Comparison of ENCODE assay signal across 9 mouse cellular contexts in genomic region chr19:6384128-6384527, GRCm38 (mm10). TPM values are rescaled to one million over a fixed set of nuclear protein-coding genes. Genes with fewer than 3 reads are reported as not detected.
DNase-seq lines count a peak whose midpoint lies in the region; ATAC-seq lines count a peak whose summit lies in the region.
"Had no signal": no experiment of that assay in that cellular context is flagged by ENCODE, and none has a peak within 500 bp of the region (broad histone marks: within the 10 kb centered on the region; RNA-seq: fewer than 3 reads in every experiment).

Gene Pygm, plus strand, starts transcription at chr19:6384399.

- ATAC-seq in hindbrain, embryonic 15.5 days (ENCODE audit: low FRiP score, low read depth), result no peak
- peak; percentile 74 for ATAC-seq in stomach, embryonic 14.5 days (ENCODE audit: insufficient number of reproducible peaks, insufficient read depth, low FRiP score, low read depth)
- no peak for ATAC-seq in megakaryocyte-erythroid progenitor cell, adult 5-6 weeks (replicated peaks; ENCODE audit: low FRiP score, low TSS enrichment, poor library complexity, severe bottlenecking)

- no peak within 1 kb of the TSS for H3K9ac ChIP-seq in hindbrain, embryonic 15.5 days
- H3K9ac ChIP-seq in stomach, embryonic 14.5 days (replicated peaks; ENCODE audit: low read depth, low read length), result no peak within 1 kb of the TSS
- H3K9ac ChIP-seq: liver, embryonic 14.5 days had no signal

- H3K27ac ChIP-seq in hindbrain, embryonic 15.5 days (replicated peaks), result peak within 1 kb of the TSS; percentile 38; the same call in 1 of the 2 replicates
- peak within 1 kb of the TSS; percentile 45 for H3K27ac ChIP-seq in stomach, embryonic 14.5 days (ENCODE audit: low read length)
- H3K27ac ChIP-seq: liver, embryonic 14.5 days had no signal

- H3K9me3 ChIP-seq in hindbrain, embryonic 15.5 days, result no peaks in the 10 kb centered on the region
- no peaks in the 10 kb centered on the region for H3K9me3 ChIP-seq in stomach, embryonic 14.5 days (ENCODE audit: control insufficient read depth, low read depth, low read length)

- 23% methylated on average over 7 of the region's 7 CpGs for WGBS in hindbrain, embryonic 15.5 days
- 17% methylated on average over 7 of the region's 7 CpGs for WGBS in stomach, embryonic 14.5 days

- no peak within 1 kb of the TSS for H3K4me2 ChIP-seq in hindbrain, embryonic 15.5 days
- peak within 1 kb of the TSS; percentile 22 for H3K4me2 ChIP-seq in stomach, embryonic 14.5 days (replicated peaks; ENCODE audit: low read depth, low read length)

- H3K4me3 ChIP-seq in hindbrain, embryonic 15.5 days, result no peak within 1 kb of the TSS
- no peak within 1 kb of the TSS for H3K4me3 ChIP-seq in stomach, embryonic 14.5 days (ENCODE audit: low read depth, low read length)

- DNase-seq in Muller cell, postnatal 12 days (ENCODE audit: inconsistent ontology term), result peak; percentile 36
- DNase-seq in adrenal gland, postnatal 10 days, result peak; percentile 78
- DNase-seq in gastrocnemius, postnatal 25 days, result peak; percentile 92
- no peak for DNase-seq in layer of hippocampus, postnatal 14 days (ENCODE audit: low spot score in 2 of 2)
- DNase-seq in lung, postnatal 36 days, result peak; percentile 77

- H3K36me3 ChIP-seq in hindbrain, embryonic 15.5 days, result no peaks in the 10 kb centered on the region
- no peaks in the 10 kb centered on the region for H3K36me3 ChIP-seq in stomach, embryonic 14.5 days (ENCODE audit: control insufficient read depth, insufficient read depth, low read length)

- H3K27me3 ChIP-seq in hindbrain, embryonic 15.5 days, result no peaks in the 10 kb centered on the region
- H3K27me3 ChIP-seq in stomach, embryonic 14.5 days (ENCODE audit: control insufficient read depth, insufficient read depth, low read length), result no peaks in the 10 kb centered on the region

- no peaks in the 10 kb centered on the region; the same call in 1 of the 2 replicates for H3K4me1 ChIP-seq in hindbrain, embryonic 15.5 days (replicated peaks)
- peaks cover 23% of the 10 kb centered on the region for H3K4me1 ChIP-seq in stomach, embryonic 14.5 days (ENCODE audit: control insufficient read depth, insufficient read depth, low read length)

RNA-seq across cellular contexts. Expression of gene Pygm, which starts in this region (rescaled TPM):
- 100 to 1,000 TPM in 1 of 2 experiments, 10 to 100 TPM in 1; 92.0 to 223 TPM for total RNA-seq in adrenal gland, postnatal 10 days (2021)
- total RNA-seq in gastrocnemius, postnatal 25 days (2021), result 1,000 to 10,000 TPM; 5,552 to 6,904 TPM
- 7.0 and 7.6 TPM in 2 replicates for polyA plus RNA-seq in hindbrain, embryonic 15.5 days (2015; fragmentation: Nextera tagmentation; extraction: Ambion mirVana)
- 10 to 100 TPM; 28.0 to 37.5 TPM for total RNA-seq in layer of hippocampus, postnatal 14 days (2021)
- 9.3 and 10.1 TPM in 2 replicates for polyA plus RNA-seq in stomach, embryonic 14.5 days (2014; fragmentation: Nextera tagmentation; extraction: Ambion mirVana)
- 4.9 TPM in 1 of 2 replicates, not detected in the other for total RNA-seq in megakaryocyte-erythroid progenitor cell, adult 5-6 weeks (2014; fragmentation: Nextera tagmentation)
- total RNA-seq in megakaryocyte-erythroid progenitor cell, adult 5-6 weeks (2017), result 0.04 and 4.9 TPM in 2 replicates

Comparison
In these comparisons a context has a peak if more than half of its experiments do, and no peak if none do; other contexts are left out.
1. RNA of gene Pygm (total RNA-seq): 5,552 to 6,904 TPM in gastrocnemius, postnatal 25 days; 92.0 to 223 TPM in adrenal gland, postnatal 10 days, 28.0 to 37.5 TPM in layer of hippocampus, postnatal 14 days and 0.04 to 4.9 TPM in megakaryocyte-erythroid progenitor cell, adult 5-6 weeks; every median in the first group is over 10 times any median in the second.
2. DNase-seq: peak in Muller cell, postnatal 12 days (single experiment), adrenal gland, postnatal 10 days (single experiment), gastrocnemius, postnatal 25 days (single experiment) and lung, postnatal 36 days (single experiment); none in layer of hippocampus, postnatal 14 days (0 of 2).